Mouse (Mus musculus) heart, postnatal 0 days (tissue): ENCODE measurements at regions not wholly inside any gene's neighbourhood (a gene's known extent, or its start where the extent isn't known, plus 50 kb on each side); places are given as distances from the start of the nearest gene placed in this dataset.

Experiments
- ATAC-seq: fragments of 200-750 bp; cut with Nextera tagmentation; 2 replicates; pipeline ENCODE4 v1.8.0; 2017; ENCODE audit warnings: low read depth, moderate number of reproducible peaks, moderate library complexity; ENCODE audit not compliant: insufficient read depth
- DNase-seq: peaks from one replicate; pipeline ENCODE4 v3.0.0-alpha.2; 2016; ENCODE audit warnings: low spot score
- H3K27ac ChIP-seq: fragments of 300-500 bp; sonication (generic); 2 replicates; pipeline ENCODE4 v1.5.1; 2014; ENCODE audit warnings: low read depth, mild to moderate bottlenecking
- H3K27me3 ChIP-seq: fragments of 300-500 bp; sonication (generic); 2 replicates; pipeline ENCODE4 v1.6.1; 2014; ENCODE audit warnings: low read length, mixed read lengths; ENCODE audit not compliant: control insufficient read depth, insufficient read depth
- H3K36me3 ChIP-seq: fragments of 300-500 bp; sonication (generic); replicated peaks from 2 replicates; pipeline ENCODE4 v1.6.1; 2014; ENCODE audit warnings: low read length, mixed read lengths; ENCODE audit not compliant: control insufficient read depth, insufficient read depth
- H3K4me1 ChIP-seq: fragments of 300-500 bp; sonication (generic); 2 replicates; pipeline ENCODE4 v1.6.1; 2014; ENCODE audit warnings: antibody characterized with exemption; ENCODE audit not compliant: control insufficient read depth, insufficient read depth
- H3K4me2 ChIP-seq: fragments of 300-500 bp; sonication (generic); 2 replicates; pipeline ENCODE4 v1.6.1; 2014; ENCODE audit warnings: low read depth, mild to moderate bottlenecking, low read length, moderate library complexity
- H3K4me3 ChIP-seq: fragments of 300-500 bp; sonication (generic); 2 replicates; pipeline ENCODE4 v1.5.1; 2014; ENCODE audit warnings: low read depth, low read length
- H3K9ac ChIP-seq: fragments of 300-500 bp; sonication (generic); replicated peaks from 2 replicates; pipeline ENCODE4 v1.6.1; 2014; ENCODE audit warnings: low read depth, low read length, mixed read lengths
- H3K9me3 ChIP-seq: fragments of 300-500 bp; sonication (generic); replicated peaks from 2 replicates; pipeline ENCODE4 v1.6.1; 2016; ENCODE audit warnings: low read length; ENCODE audit not compliant: control insufficient read depth
- CTCF ChIP-seq: IDR thresholded peaks from 2 replicates; pipeline ENCODE4 v1.5.1; 2016; ENCODE audit warnings: antibody characterized with exemption, control low read depth, low read depth
- EP300 ChIP-seq: IDR thresholded peaks from 2 replicates; pipeline ENCODE4 v1.6.1; 2016; ENCODE audit warnings: antibody characterized with exemption, low read depth
- WGBS: fragments of 180-500 bp; shearing (Covaris S2); extraction: QIAGEN DNeasy Blood & Tissue Kit; methylation state at CpG from one replicate; pipeline ENCODE4 v1.1.7; 2014; 5-methylcytosine and 5-hydroxymethylcytosine counted together

DNA sequence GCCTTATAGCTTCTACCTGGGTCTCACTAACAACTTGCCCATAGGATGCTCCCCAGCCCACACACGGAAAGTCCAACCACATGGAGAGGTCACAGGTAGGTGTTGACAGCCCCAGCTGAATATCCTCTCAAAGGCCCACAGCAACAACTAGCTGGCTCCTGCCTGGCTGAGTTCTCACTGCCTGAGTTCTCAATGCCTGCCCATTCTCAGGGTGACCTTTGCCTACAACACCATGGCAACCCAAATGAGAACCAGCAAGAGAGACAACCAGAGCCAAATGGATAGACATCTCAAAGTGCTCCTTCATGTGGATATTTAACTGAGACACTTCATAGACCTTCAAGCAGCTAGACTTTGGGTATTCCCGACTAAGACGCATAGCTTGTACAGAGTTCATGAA lies 55.7 kb upstream of the Gdf10 start:
- no peak for ATAC-seq
- DNase-seq, result no peak
- Histone ChIP-seq H3K27me3 (no peaks in the 10 kb centered on the region), H3K4me3 (no peak overlapping the region), H3K4me1 (no peaks in the 10 kb centered on the region), H3K27ac (no peak overlapping the region), H3K9ac (no peak overlapping the region), H3K36me3 (no peaks in the 10 kb centered on the region), H3K4me2 (no peak overlapping the region), H3K9me3 (0 out of 2 replicates have a peak, but pooled peaks cover 8% of the 10 kb centered on the region)
- TF ChIP-seq CTCF, result no peak
- no peak for TF ChIP-seq EP300
- WGBS, result 73% methylated on average over 3 of the region's 3 CpGs
